Mouse (Mus musculus) thymus, postnatal 25 days (tissue): ENCODE measurements at regions not wholly inside any gene's neighbourhood (a gene's known extent, or its start where the extent isn't known, plus 50 kb on each side); places are given as distances from the start of the nearest gene placed in this dataset.

ENCODE experiments used
- DNase-seq: peaks from one replicate; pipeline ENCODE4 v3.0.0; 2022

GRCm38 (mm10) chr2:169319521-169319920 is 268.0 kb downstream of the Gm11011 start:
- DNase-seq = no peak

- DNase-seq = no peak
Observed at GRCm38 (mm10) chr2:169314396-169314930, 273.1 kb downstream of the Gm11011 start.

- no peak for DNase-seq
Observed at GRCm38 (mm10) chr2:169311821-169312220, 275.7 kb downstream of the Gm11011 start.

DNA sequence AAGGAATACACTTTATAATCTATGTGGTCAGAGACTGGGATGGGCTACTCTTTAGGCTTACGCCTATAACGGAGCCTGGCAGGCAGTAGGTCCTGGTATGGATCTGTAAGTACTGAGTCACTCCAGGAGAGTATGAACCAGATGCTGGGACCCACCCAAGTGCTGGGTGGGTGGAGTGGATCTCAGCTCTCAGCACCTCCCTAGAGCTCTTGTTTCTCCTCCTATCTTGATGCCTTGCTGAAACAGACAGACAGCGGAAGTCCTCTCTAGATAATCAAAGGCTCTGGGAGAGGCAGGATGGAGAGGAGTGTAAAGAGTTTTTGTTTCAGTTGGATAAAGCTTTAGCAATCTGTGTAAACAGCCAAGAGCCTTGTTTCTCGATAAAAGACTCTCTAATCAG is 276.2 kb downstream of the Gm11011 start:
- no peak for DNase-seq

DNA sequence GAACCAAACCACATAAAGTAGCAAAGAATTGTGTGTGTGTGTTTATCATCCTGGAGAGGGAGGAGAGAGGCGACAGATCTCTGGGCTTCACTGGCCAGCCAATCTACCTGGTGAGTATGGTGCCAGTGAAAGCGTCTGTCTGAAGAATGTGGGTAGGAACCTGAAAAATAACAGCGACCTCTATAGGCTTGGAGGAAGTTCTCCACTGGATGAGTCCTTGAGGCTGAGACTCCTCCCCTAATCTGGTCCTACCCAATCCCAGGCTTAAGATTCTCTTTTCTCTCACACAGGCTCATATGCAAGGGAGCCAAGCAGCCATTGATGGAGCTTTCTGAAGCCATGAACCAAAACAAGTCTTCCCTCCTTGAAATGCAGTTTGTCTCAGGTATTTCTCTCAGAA is 283.2 kb downstream of the Gm11011 start:
- no peak for DNase-seq

GRCm38 (mm10) chr2:169300966-169301365 is 286.6 kb downstream of the Gm11011 start:
- DNase-seq = no peak

DNA sequence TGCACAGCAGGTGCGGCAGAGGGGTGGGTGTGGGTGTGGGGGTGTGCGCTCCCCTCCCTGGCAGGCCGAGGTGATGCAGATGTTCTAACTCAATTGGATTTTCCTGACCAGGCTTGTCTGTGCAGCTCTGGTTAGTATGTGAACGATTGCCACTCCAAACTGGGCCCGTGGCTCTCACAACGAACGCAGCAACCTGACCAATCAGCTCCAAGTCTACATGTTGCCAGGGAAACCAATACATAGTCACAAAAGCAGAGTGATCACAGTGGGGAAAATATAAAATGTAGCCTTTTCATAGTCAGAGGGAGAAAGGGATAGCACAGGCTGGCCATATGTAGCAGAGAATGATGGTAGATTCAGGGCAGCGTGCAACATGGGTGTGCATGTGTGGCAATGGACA is 287.1 kb downstream of the Gm11011 start:
- DNase-seq = no peak

GRCm38 (mm10) chr2:169297841-169298627 is 289.5 kb downstream of the Gm11011 start:
- no peak for DNase-seq

DNA sequence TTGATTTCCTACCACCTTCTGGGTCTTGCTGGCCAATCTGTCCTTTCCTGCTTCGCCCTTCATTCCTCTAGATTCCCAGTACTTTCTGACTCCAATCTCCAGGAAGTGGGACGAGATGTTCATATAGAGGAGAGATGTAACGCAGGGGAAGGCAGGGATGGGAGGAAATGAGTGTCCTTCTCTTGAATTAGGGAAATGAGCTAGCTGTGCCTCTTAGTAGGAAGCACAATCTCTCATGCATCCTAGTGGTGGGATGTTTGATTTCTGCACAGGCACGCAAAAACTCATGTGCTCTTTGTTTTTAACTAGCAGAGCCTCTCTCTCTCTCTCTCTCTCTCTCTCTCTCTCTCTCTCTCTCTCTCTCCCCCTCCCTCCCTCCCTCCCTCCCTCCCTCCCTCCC is 290.3 kb downstream of the Gm11011 start:
- no peak for DNase-seq

DNA sequence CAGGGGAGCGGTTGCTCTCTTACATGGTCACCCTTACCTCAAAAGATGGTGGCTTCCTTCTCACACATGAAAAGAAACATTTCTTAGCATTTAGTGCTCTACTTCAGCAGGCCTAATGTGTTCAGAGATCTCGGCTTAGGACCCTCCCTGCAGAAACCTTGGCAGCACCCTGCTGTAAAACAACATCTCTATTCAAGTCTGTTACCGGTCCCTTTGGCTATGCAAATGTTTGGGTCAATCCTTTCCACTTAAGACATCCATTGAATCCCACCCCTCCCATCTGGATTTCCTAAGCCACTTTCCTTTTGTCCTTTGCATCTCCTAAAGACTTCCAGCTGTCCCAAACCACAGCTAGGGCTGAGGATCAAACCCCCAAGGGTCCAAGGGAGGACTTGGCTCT is 294.2 kb downstream of the Gm11011 start:
- no peak for DNase-seq

GRCm38 (mm10) chr2:169288891-169289605 is 298.5 kb downstream of the Gm11011 start:
- no peak for DNase-seq

- no peak for DNase-seq
Observed at GRCm38 (mm10) chr2:169286701-169287100, 300.8 kb downstream of the Gm11011 start.

- DNase-seq = no peak
Observed at GRCm38 (mm10) chr2:169282508-169283117, 304.9 kb downstream of the Gm11011 start.

DNA sequence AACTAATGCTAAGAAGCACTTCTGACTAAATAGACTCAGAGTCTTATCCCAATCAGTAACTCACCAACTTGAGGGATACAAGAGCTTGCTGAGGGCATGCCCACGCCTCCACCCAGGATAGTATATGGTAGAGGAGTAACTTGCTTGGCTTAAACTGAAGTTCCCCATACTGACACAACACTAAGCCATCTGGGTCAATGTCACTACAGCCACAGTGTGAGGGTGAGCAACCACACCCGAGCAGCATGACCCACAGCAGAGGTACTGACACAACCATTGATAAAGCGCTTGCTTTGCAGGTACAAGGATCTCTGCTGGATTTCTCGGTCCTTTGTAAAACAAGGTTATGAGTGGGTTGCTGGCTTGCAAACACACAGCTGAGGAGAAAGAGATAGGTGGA is 312.2 kb downstream of the Gm11011 start:
- DNase-seq = no peak

DNA sequence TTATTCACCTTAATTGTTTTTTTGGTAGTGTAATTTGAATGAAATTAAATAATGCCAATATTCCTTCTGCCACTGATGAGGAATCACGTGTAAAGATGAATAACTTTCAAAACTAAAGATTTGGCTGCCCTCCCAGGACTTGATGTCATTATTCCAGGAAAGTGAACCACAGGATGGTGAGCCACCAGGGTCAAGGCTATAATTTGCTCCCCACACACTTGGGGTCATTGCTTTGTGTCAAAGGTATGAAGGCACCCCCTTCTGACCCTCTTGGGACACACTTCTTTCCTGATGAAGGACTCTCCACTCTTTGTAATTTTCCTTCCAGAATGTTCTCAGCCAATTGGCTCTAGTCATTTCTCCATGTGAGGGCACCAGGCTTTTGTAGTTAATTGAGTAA is 313.4 kb downstream of the Gm11011 start:
- DNase-seq = no peak

DNA sequence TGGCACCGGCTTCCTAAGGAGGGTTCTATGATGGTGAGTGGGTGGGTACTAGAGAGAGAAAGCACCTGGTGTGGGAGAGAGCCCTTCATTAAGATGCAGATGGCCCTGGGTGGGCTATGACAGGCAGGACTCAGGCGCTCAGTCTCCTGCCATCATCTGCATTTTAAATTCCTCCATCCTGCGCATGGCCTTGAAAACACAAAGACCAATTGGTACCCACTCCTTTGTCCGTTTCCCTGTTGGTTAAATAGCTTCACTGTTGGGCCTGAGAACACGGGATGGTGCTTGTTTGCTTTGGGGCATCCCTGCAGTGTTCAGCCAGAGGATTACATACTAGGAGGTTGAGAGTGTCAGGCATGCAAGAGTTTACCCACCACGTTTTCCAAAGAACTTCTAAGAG is 314.9 kb downstream of the Gm11011 start:
- DNase-seq = no peak

GRCm38 (mm10) chr2:169272018-169272417 is 315.5 kb downstream of the Gm11011 start:
- no peak for DNase-seq

DNA sequence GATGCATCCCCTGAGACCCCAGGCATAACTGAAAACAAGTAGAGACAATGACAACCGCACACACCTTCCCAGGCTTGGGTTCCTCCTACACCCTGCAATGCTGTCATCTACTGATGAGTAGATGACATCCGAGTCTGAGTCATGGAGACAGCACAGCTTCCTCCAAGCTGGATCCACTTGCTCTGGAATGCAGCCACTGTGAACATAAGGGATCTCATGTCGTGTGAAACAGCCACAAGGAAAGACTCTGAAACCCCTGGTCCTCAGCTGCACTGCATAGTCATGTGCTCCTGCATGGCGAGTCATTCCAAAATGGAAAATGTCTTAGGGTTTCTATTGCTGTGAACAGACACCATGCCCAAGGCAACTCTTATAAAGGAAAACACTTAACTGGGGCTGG is 305.2 kb upstream of the Zfp64 start:
- DNase-seq = no peak

GRCm38 (mm10) chr2:169244572-169244971 is 289.2 kb upstream of the Zfp64 start:
- no peak for DNase-seq

DNA sequence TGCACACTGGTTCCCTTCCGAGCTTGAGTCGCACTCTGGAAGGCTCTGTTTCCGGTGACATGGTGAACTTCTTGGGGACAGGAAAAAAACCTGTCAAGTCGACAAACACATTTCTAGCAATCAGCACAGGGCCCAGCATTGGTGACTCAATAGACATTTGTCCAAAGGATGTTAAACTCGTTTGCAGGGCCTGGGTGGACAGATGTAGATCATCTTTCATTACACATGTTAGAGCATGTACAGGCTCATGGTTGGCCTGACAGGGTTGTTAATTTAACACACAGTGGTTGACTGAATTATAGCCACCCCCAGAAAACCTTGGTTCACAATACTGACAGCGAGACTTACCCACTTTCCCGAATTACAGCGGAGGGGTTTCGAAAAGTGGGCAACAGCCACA is 288.6 kb upstream of the Zfp64 start:
- no peak for DNase-seq

DNA sequence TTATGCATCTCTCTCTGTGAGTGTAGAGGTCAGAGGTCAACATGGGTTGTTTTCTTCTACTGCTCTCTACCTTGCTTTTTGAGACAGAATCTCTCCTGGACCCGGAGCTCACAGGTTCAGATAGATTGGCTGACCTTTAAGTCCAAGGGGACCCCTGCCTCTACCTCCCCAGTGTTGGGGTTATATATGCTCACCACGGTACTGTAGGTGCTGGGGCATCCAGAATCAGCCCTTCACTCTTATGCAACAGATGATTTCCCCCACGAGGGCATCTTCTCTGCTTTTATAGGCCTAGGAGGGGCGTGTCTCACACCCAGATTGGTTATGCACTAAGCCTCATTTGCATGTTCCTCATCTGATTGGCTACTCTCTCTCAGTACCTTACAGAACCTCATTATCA is 282.5 kb upstream of the Zfp64 start:
- no peak for DNase-seq

GRCm38 (mm10) chr2:169237321-169237720 is 281.9 kb upstream of the Zfp64 start:
- DNase-seq = no peak

GRCm38 (mm10) chr2:169234368-169235070 is 279.1 kb upstream of the Zfp64 start:
- no peak for DNase-seq
